Mouse (Mus musculus) C2C12 (cell line): Measurements from ENCODE around the gene Tbc1d2.

Experiments
- CEBPB ChIP-seq: IDR thresholded peaks from one replicate; pipeline ENCODE4 v1.6.1; 2011; ENCODE audit warnings: low read depth, mild to moderate bottlenecking, control low read depth, moderate library complexity
- CTCF ChIP-seq: IDR thresholded peaks from one replicate; pipeline ENCODE4 v1.5.1; 2011; ENCODE audit not compliant: control insufficient read depth, insufficient read depth, insufficient read length
- MAX ChIP-seq: IDR thresholded peaks from one replicate; pipeline ENCODE4 v1.6.1; 2011; ENCODE audit warnings: mild to moderate bottlenecking, control low read depth
- MYOD1 ChIP-seq: IDR thresholded peaks from one replicate; pipeline ENCODE4 v1.6.1; 2011; ENCODE audit warnings: low read depth; ENCODE audit not compliant: control insufficient read depth, insufficient read length
- MYOG ChIP-seq: IDR thresholded peaks from one replicate; pipeline ENCODE4 v1.6.1; 2011; ENCODE audit not compliant: control insufficient read depth, insufficient read length; ENCODE audit errors: extremely low read depth
- USF1 ChIP-seq: IDR thresholded peaks from one replicate; pipeline ENCODE4 v1.6.1; 2011; ENCODE audit warnings: low read depth, mild to moderate bottlenecking, control low read depth, moderate library complexity

DNA sequence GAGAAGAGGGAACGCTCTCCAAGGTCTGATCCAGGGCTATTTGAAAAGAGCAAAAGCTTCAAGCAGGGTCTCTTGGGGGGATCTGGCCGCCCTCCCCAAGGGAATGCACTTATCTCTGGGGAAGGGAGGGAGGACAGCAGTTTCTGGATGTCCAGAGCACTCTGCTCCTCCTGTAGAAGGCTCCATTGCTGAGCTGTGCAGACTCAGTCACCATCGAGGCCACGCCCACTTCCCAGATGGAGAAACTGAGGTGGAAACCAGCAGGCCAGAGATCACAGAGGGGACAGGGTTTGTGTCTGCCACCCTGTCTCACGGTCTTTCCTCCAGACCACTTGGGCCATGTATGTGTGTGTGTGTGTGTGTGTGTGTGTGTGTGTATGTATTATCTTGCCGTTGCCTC, 51.0 kb downstream of the Tbc1d2 start:
- TF ChIP-seq CTCF (no peak), MAX (no peak), CEBPB (no peak), MYOD1 (no peak), USF1 (no peak), MYOG (no peak)
